Mouse (Mus musculus) skeletal muscle tissue, postnatal 0 days (tissue): Measurements from ENCODE around the gene Nceh1. TPM values are rescaled to one million over a fixed set of nuclear protein-coding genes. Genes with fewer than 3 reads are reported as not detected.

Experiments
- polyA plus RNA-seq: library from polyadenylated mRNA; unstranded; fragments of >200 nt; fragmentation: Nextera tagmentation; extraction: Ambion mirVana; gene quantifications from 2 replicates; pipeline ENCODE4 v1.2.1, GENCODE M21; 2015

The Nceh1 gene
- 7.8 and 9.3 TPM in 2 replicates for polyA plus RNA-seq

GRCm38 (mm10) chr3:27182733-27183600 lies at the start of gene Nceh1:
Gene Nceh1 (plus strand): TSS chr3:27182965.

GRCm38 (mm10) chr3:27153701-27154209 lies 29.0 kb upstream of the Nceh1 start, which contains the start of gene Ect2:
Gene Ect2 (minus strand): TSS chr3:27153878.

GRCm38 (mm10) chr3:27316559-27317287 lies 134.0 kb downstream of the Nceh1 start, which contains the start of gene Tnfsf10:
Gene Tnfsf10 (plus strand): TSS chr3:27317028.

Other genes starting within 250 kb of the Nceh1 start
- gene Ect2, start 29.1 kb upstream of the Nceh1 start, polyA plus RNA-seq, result 7.7 and 8.2 TPM in 2 replicates
- 0.72 and 0.77 TPM in 2 replicates for gene Tnfsf10, start 134.1 kb downstream of the Nceh1 start, polyA plus RNA-seq
- gene Ghsr, start 188.4 kb downstream of the Nceh1 start, polyA plus RNA-seq, result not detected in 2 replicates